Mouse (Mus musculus) CH12.LX (cell line): ENCODE data around the gene Kcnj6.

Experiments used
- ETS1 ChIP-seq: conservative IDR thresholded peaks from 2 replicates; pipeline ENCODE4 v1.6.1; 2012; ENCODE audit warnings: low read depth, mild to moderate bottlenecking, inconsistent platforms, low read length, improper control_type of control experiment, moderate library complexity
- MAFK ChIP-seq: IDR thresholded peaks from 2 replicates; pipeline ENCODE4 v1.6.1; 2011; ENCODE audit warnings: low read length, improper control_type of control experiment; ENCODE audit not compliant: insufficient replicate concordance
- MAX ChIP-seq: IDR thresholded peaks from 2 replicates; pipeline ENCODE4 v1.6.1; 2011; ENCODE audit warnings: low read length, improper control_type of control experiment
- MEF2A ChIP-seq: IDR thresholded peaks from 2 replicates; pipeline ENCODE4 v1.6.1; 2014; ENCODE audit warnings: low read depth, mild to moderate bottlenecking, inconsistent platforms, low read length, improper control_type of control experiment, borderline replicate concordance
- POLR2A ChIP-seq: IDR thresholded peaks from 2 replicates; pipeline ENCODE4 v1.6.1; 2011; ENCODE audit warnings: low read depth, mild to moderate bottlenecking, improper control_type of control experiment, low read length
- POLR2AphosphoS2 ChIP-seq: IDR thresholded peaks from 2 replicates; pipeline ENCODE4 v1.6.1; 2011; ENCODE audit warnings: low read depth, low read length, improper control_type of control experiment
- TBP ChIP-seq: conservative IDR thresholded peaks from 2 replicates; pipeline ENCODE4 v1.6.1; 2011; ENCODE audit warnings: low read depth, low read length, improper control_type of control experiment

DNA sequence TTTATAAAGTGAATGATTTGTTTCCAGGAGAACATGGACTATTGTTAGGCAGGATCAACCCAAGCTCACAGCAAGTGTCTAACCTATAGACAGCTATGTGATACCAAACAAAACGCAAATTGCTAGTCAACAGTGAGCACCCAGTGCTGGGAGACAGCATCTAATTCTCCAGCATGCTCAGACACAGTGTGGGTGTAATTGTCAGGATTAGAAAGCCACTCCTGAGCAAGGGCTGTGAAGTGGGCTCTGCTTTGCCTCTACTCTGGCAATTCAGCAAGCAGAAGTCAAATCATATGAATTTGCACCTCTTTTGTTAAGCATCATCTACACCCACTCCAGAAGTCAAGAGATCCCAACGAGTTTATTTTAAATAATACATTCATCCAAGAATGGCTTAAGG is 7.4 kb downstream of the Kcnj6 start:
- TF ChIP-seq TBP (no peak), POLR2A (no peak), MAX (no peak), ETS1 (no peak), MEF2A (no peak), MAFK (no peak), POLR2AphosphoS2 (no peak)
